Mouse (Mus musculus) R1 (cell line): ENCODE results near the gene Eif4a1.

ENCODE experiments used
- DNase-seq: peaks from one replicate; pipeline ENCODE4 v3.0.0-alpha.2; 2018; ENCODE audit warnings: low read depth, low spot score

The Eif4a1 gene

DNA sequence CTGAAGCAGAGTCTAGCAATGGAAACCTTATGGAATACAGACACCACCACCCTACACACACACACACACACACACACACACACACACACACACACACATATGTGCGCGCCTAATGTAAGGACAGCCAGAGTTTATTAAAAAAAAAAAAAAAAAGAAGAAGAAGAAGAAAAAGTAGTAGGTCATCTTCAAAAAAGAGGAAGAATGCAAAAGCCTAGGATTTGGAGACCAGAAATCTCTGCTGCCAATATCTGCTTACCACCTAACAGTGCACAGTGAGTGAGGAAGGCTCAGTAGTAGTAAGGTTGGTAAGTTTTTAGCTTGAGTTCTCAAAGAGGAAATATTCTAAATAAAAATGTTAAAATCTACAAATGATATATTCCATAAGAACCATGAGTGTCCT is 6.9 kb upstream of the Eif4a1 start:
- DNase-seq = no peak

DNA sequence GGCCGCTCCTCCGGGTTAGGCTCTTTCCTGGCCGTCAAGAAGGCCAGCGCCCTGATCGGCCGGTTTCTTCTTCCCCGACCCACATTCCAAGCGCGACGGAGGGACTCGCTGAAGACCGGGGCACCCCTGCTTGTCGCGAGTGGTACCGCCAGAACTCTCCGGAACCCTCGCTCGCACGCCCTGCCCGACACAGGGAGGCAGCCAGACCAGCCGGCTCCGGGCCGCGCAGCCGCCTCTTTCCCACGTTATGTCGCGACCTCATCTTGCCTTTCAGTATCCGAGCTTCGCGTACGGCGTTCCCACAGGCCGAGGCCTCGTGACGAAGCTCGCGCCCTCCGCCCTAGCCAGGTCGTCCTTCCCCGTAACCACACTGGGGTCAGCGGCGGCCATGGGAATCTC is 498 bp downstream of the Eif4a1 start:
- peak; percentile 61 for DNase-seq

DNA sequence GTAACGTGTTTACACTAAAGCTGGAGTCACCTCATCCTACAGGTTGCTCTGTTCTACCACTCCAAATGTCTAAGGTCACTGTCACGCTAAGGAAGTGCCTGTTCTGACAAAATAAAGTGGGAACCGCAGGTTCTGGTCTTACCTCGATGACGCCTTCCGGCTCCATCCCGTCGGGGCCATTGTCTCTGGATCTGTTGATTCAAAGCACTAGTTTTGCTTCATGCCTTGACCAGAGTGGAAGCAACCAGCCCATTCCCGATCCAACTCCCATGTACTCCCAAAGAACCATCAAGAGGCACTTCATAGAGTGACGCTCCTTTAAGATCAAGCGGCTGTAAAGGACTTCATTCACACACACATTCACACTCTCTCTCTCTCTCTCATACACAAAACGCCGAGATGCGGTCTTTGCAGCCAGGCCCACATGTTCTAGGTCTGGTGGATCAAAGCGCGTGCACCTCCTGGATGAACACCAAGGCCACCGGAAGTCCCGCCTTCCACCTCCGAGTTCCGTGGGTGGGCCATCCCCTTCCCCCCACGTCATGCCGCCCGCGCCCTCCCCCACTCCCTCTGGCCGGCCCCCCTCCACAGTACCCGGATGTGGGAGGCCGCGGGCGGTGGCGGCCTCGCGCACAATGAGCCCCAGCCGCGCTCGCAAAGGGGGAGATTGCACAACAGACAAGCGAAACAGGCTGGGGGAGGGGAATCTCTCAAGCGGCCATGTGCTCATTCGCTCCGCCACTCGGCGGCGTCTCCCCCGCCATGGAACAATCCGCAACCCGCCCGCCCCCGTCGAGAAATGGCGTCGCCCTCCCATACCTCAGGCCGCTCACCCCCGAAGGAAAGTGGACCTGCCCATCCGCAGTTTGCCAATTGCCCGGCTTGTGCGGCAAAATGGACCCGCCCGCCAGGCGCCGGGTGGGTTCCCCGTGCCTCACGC is 1.2 kb downstream of the Eif4a1 start:
- DNase-seq = peak; percentile 96

DNA sequence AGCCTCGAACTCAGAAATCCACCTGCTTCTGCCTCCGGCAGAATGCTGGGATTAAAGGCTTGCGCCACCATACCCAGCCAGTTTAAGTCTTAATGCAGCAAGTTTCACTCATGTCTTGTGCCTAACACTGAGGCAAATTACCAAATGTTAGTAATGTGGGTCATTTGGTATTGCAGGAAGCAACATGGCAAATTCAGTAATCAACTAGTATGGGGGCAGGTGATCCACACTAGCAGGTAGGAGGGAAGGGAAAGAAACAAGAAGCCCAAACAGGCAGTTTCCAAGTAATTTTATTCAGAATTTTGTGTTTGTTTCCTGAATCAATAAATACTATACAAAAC is 5.6 kb downstream of the Eif4a1 start:
- no peak for DNase-seq

DNA sequence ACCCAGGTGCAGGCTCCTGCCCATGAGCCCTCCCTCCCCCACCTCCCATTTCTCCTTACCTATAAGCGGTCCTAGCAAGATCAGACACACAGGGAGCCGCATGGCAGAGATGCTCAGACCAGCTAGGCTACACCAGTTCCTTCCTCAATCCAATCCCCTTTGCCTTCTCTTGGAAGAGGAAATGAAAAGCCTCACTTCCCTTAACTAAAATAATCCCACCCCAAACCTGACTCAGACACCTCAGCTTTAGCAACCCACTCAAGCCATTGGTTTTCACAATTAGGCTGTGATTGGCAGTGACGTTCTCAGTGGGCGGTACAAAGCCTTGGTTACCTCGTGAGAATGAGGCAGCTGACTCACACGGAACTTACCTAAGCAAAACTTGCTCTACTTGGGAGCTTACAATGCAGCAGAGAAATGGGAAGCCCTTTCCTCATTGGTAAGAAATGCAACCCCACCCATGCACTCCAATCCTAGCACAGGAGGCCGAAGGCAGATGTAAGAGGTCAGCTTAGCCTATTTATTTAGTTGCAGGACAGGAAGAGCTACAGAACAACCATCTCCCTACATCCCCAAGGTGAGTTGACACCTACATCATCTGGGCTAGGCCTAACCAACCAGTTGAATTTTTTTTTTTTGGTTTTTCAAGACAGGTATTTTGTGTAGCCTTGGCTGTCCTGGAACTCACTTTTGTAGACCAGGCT is 6.1 kb downstream of the Eif4a1 start, which contains the start of gene Cd68:
TSS of gene Cd68 (minus strand) at position 193 of the 704 bp plus-strand sequence.
- DNase-seq = peak; percentile 98

DNA sequence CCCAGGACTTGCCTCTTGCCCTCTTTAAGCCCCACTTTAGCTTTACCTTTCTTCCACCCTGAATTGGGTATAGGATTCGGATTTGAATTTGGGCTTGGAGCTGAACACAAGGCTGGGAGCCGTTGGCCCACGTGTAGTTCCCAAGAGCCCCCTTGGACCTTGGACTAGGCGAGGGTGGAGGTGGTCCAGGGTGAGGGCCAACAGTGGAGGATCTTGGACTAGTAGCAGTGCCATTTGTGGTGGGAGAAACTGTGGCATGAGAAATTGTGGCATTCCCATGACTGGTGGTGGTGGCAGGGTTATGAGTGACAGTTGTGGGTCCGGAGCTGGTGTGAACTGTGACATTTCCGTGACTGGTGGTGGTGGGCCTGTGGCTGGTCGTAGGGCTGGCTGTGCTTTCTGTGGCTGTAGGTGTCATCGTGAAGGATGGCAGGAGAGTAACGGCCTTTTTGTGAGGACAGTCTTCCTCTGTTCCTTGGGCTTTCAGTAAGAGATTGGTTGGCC is 6.7 kb downstream of the Eif4a1 start:
- no peak for DNase-seq

DNA sequence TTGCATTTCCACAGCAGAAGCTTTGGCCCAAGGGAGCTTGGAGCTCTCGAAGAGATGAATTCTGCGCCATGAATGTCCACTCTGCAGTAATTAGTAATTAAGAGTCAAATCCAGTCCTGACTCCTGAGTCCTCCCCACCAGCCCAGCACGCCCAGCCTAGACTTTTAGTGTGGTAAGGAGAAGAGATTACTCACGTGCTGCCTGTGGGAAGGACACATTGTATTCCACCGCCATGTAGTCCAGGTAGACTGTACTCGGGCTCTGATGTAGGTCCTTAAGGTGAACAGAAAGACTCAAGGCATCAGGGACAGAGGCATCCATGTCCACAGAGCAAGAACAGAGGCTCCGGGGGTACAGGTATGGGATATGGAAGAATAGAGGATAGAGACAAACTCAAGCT is 7.4 kb downstream of the Eif4a1 start:
- no peak for DNase-seq

DNA sequence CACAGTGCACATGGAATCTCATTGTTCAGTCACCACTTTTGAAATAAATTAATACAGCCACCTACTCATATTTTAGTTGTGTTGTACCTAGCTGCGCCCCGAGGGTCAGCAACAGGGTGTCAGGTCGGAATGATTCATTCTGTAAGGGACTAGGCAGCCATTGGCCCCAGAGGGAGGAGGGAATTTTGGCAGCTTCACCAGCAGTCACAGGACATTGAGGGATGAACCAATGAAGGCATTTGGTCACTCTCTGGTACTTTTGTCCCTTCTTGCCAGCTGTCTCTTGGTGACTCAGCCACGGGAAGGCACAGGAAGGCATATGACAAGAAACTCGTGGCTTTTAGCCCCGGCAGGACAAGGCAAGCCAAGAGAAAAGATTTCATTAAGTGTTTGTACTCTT is 8.4 kb downstream of the Eif4a1 start:
- DNase-seq = no peak

DNA sequence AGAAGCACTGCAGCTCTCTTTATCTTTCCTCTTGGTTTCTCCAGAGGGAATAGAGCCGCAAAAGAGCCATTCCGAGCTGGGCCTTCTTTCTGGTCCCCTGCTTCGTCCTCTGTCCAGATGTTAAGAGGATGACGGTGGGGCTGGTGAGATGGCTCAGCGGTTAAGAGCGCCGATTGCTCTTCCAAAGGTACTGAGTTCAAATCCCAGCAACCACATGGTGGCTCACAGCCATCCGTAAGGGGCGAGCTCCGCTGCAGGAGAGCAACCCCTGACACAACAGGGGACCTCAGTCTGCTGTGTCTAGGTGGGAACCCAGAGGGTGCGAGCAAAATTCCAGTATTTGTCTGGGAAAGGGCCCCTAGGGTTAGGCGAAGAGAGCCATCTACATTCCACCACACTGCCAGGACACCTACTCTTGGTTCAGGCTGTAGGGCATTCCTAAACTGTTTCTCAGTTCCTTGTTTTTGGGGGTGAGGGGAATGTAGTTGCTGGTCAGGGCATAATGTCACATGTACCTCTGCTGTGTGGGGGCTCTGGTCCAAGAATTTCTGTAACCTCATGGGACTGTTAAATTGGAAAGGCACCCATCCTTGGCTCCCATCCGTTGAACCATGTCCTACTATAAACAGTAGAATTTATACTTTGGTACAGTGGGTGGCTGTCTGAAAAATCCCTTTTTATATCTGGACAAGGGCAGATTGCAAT is 9.1 kb downstream of the Eif4a1 start:
- DNase-seq = no peak

DNA sequence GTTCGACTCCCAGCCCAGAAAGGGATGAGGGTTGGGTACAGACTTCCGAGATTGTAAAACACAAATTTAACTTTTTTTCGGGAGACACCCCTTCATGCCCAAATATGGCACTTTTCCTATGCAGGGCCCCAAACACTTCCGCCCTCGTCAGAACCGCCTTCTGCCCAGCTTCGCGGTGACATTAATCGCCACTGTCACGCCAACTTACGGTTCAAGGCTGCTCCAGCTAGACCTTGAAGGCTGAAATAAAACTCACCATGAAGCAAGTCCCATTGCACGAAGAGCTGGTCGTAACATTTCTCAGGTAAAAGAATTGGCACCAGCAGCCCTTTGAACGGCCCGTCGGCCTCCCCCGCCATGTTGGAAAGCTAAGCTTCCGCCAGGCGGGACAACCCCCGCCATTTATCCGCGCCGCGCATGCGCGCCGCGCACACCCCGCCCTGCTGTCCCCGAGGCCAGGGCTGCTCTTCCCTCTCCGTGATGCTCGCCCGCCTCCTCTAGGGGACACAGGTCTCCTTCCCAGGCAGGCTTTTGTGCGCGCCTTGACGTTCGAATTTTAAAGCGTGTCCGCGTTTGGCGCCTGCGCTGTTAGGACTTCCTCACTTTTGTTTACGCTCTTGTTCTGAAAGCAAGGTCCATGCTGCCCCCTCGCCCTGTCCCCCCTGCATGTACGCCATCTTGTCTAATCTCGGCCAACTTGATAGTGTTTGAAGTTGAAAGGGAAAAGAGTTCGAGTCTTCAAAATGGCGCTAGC is 9.8 kb downstream of the Eif4a1 start, which contains the start of gene Mpdu1:
TSS of gene Mpdu1 (minus strand) at position 430 of the 754 bp plus-strand sequence.
- peak; percentile 98 for DNase-seq

DNA sequence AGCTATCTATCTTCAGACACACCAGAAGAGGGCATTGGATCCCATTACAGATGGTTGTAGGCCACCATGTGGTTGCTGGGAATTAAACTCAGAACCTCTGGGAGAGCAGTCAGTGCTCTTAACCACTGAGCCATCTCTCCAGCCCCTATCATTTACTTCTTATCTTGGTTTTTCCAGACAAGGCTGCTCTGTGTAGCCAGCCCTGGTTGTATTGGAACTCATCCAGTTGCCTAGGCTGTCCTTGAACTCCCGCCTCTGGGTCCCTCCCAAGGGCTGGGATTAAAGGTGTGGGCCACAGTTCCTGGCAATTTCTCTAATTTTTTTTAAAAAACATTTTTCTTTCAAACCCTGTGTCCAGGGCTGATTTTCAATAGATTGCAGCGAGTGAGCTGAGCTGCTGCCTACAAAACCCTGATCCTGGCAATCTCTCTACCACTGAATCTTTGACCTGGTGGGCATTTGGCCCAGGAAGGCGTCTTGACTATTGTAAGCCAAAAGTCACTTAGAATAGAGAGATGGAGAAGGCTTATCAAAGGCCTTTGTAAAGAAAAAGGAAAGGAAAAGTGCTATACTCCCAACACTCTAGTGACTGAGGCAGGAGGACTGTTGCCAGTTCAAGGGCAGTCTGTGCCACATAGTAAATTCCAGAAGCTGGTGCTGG is 10.9 kb downstream of the Eif4a1 start:
- DNase-seq = no peak

DNA sequence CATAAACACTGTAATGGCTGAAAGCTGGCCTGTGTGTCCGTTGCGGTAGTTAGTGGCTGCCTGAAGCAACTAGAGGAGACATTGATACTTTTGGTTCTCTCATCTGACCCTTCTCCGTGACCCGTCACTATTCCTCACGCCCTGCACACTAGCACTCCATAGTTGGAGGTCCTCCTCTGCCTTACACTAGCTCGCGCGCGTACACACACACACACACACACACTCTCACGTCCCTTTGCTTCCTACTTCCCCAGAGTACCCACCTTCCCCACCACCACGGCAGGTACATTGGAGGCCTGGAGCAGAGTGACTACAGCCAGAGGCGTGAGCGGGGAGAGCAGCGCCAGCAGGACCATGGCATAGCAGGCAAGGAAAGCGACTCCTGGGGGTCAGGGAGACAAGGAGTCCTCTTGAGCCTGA is 14.8 kb downstream of the Eif4a1 start:
- no peak for DNase-seq

DNA sequence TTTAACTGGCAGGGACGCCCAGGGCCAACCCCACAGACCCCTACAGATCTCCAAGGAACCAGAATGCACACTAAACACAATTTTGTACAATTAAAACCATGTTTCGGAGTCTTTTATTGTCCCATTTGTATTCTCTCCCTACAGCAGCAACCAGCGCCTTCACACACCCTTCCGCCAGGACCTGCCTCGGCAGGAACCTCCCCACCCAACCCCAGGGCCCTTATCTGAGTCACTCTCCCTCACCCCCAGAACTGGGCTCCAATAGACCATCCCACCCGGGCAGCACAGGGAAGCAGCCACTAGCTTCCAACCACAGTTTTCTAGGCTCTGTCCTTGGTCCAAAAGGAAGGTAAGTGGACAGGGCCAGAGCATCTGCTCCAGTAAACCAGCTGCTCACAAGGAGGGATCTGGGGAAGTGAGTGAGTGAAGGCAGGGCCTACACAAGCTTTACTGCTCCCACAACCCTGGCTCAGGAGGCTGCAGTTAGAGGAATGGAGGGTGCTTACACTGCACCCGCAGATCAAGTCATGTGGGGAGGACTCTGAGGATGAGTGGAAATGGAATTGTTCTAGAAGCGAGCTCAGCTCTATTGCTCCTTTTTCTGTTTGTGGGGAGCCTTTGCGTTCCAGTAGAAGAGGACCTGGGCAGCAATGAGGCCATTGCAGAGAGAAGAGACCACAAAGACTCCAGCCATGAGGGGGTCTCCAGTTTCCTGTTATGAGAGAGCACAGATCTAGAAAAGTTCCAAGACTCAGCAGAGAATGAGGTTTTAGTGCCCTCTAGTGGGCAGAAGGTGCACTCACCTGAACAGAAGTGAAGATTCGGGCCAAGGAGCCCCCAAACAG is 15.4 kb downstream of the Eif4a1 start:
- peak; percentile 86 for DNase-seq

DNA sequence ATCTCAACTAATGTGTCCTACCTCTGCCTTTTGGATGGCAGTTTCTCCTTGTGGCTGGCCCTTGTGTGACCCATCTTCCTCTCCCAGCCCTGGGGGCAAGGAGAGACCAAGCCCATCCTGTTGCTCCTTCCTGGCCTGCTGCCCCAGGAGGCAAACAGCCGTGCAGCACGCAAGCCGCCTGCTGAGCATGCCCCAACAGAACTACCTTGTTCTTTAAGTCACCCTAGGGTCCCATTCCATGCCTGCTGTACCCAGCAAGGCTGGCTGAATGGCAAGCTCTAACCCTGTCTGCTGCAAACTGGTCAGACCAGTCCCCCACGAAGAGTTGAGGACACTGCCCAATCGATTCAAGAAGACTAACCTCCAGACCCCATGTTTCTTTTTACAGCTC is 16.2 kb downstream of the Eif4a1 start:
- no peak for DNase-seq

DNA sequence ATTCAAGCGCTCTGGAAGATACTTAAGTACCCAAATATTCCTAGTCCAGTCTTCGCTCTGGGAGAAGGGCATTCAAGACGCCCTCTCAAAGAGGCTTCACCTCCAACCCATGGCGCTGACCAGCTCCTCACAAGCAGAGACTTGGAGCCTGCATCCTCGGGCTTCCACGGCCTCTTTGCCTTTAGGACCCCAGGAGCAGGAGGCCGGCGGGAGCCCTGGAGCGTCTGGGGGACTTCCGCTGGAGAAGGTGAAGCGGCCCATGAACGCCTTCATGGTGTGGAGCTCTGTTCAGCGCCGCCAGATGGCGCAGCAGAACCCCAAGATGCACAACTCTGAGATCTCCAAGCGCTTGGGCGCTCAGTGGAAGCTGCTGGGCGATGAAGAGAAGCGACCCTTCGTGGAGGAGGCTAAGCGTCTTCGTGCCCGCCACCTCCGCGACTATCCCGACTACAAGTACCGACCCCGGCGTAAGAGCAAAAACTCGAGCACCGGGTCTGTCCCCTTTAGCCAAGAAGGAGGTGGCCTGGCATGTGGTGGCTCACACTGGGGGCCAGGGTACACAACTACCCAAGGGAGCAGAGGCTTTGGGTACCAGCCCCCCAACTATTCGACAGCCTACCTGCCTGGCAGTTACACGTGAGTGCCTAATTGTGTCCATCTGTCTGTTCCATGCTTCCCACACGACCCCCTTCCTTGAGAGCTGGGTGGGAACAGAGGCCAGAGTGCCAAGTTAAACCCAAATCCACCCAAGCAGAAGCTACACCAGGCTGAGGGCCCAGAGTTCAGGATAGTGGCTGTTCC is 16.8 kb downstream of the Eif4a1 start, which contains the start of gene Sox15:
TSS of gene Sox15 (plus strand) at position 51 of the 801 bp plus-strand sequence.
- DNase-seq = peak; percentile 91

DNA sequence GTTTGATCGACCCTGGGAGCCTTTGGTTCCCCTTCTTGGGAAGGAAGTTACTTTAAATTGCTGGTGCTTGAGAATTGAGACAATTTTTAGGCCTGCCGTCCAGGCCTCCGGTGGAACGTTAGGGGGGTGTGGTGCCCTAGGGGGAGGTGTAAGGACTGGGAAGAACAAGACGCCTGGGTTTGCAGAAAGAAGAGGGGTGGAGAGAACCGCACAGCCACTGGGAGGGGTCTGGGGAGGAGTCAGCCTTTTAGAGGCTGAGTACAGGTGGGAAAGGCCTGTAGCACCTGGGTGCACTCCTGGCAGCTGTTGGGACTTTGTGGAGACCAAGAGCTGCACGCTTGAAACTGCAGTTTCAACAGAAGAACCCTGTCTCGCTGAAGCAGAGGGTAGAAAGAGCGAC is 17.5 kb downstream of the Eif4a1 start:
- peak; percentile 92 for DNase-seq

DNA sequence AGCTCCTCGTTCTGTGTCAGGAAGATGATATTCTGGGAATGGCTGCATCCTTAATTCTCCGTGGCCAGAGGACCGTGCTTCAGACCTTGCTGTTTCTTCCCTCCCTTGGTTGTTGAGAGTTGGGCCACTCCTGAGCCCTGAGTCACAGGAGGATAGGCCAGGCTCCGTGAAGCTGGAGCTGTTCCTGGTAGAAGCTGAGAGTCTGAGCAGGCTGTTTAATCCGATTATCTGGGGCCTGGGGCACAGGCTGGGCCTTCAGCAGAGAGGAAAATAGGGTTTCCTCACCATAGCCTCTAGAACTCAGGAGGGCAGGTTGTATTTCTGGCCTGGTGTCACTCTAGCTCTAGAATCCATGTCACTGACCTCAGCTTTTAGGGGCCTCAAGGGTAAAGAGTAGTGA is 18.8 kb downstream of the Eif4a1 start:
- no peak for DNase-seq

DNA sequence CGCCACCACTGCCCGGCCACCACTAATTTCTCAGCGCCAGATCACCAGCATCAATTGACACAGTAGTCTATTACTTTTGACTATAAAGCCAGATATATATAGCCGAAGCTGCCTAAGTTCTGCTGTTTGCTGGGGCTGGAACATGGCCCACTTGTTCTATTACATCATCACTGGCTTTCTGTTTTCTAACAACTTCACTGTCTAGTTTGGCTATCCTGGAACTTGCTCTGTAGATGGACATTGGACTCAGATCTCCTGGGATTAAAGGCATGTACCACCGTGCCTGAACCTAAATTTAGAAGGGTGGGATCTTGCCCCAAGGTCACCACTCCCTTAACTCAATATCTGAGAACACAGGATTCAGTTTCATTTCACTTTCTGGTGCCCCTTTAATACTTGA is 26.4 kb downstream of the Eif4a1 start:
- no peak for DNase-seq

DNA sequence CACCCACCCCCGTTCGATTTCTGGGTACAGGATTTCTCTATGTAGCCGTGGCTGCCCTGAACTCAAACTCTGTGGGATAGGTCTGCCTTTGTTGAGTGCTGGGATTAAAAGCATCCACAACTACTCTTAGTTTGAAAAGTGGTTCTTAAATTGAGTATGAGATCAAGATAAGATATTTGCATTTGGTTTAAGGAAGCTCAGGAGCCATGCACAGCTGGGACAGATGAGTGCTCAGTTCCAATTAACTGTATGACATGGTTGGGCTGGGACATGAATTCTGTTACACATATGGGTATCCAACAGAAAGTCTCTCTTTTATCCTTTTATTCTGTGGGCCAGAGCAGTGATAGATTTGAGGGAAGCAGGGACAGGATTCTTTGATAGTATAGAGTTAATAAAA is 36.8 kb downstream of the Eif4a1 start:
- DNase-seq = no peak
